Mouse (Mus musculus): ENCODE data around the gene Glis3.

GRCm38 (mm10) chr19:28516487-28516886 lies 163.4 kb downstream of the Glis3 start:
- TF ChIP-seq CTCF (IDR thresholded peaks at IDR 0.05; ENCODE audit: low read depth, low read length) (no peak), GATA1 (IDR thresholded peaks at IDR 0.05; ENCODE audit: borderline replicate concordance, low read length) (no peak)
